Comparison of ENCODE assay signal across 8 mouse cellular contexts in the genomic region with DNA sequence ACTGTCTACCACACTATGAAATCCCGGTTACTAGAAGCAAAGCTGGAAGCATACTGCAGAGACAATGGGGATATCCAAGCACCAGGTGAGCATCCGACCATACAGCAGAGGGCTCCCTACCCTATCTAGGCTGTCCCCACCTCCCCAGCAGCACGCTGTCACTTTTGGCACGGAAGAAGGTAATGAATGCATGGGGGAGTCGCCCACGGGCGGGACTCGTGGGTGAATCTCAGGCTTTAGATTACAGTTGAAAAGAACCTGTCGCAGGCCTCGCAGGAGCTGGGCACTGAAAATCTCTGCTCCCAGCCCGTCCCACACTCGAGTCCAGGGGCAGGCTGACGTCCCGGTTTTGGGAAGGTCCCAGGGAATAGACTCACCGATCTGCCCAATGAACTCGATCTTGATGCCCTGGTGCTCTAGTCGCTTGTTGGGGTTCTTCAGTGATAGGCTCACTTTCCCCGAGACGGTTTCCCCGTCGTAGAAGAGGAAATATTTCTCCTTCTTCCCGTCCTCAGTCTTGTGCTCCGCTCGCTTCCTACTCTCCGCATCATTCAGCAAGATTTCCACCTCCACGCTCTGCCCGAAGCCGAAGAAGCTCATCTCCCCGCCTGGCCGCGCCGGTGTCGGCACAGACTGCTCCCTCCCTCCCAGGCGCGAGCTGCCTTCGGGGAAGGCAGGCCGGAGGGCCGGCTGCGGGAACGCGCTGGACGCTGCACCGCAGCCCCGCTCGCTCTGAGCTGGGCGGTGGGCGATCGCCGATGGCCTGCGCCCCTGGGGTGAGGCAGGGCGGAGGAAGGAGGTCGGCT. TPM values are rescaled to one million over a fixed set of nuclear protein-coding genes. Genes with fewer than 3 reads are reported as not detected.
DNase-seq lines count a peak whose midpoint lies in the region; ATAC-seq and TF ChIP-seq lines count a peak whose summit lies in the region.

No protein-coding gene starts in this region.

- H3K27ac ChIP-seq in MEL (ENCODE audit: control insufficient read depth, low read depth, low read length): peak overlapping the region; percentile 15; the same call in 1 of the 2 replicates
- H3K27ac ChIP-seq in cerebellum, adult 2 months (ENCODE audit: insufficient read depth, low read length): peak overlapping the region; percentile 87
- peak overlapping the region; percentile 96 for H3K27ac ChIP-seq in hindbrain, embryonic 10.5 days
- H3K27ac ChIP-seq in lung, postnatal 0 days (ENCODE audit: low read length): peak overlapping the region; percentile 96

- H3K27me3 ChIP-seq in MEL (ENCODE audit: control insufficient read depth in 1 of 2, insufficient read depth in 2 of 2, low read length in 2 of 2): no peaks in the 10 kb centered on the region
- H3K27me3 ChIP-seq in cerebellum, adult 2 months (ENCODE audit: control insufficient read depth, insufficient read depth, low read length): no peaks in the 10 kb centered on the region
- no peaks in the 10 kb centered on the region for H3K27me3 ChIP-seq in hindbrain, embryonic 10.5 days (ENCODE audit: insufficient read depth, poor library complexity, severe bottlenecking)
- H3K27me3 ChIP-seq in lung, postnatal 0 days (replicated peaks; ENCODE audit: insufficient read depth, low read length): no peaks in the 10 kb centered on the region

- DNase-seq in MEL (ENCODE audit: low read depth, low spot score): peak; percentile 55
- DNase-seq in cerebellum, adult 2 months: peak; percentile 71 to 78
- peak; percentile 19 for DNase-seq in forelimb bud, embryonic 11.5 days (ENCODE audit: low read depth, low spot score)
- no peak for DNase-seq in hindbrain, embryonic 10.5 days (ENCODE audit: low spot score)
- peak; percentile 76 for DNase-seq in layer of hippocampus, adult 9-11 months
- DNase-seq in lung, postnatal 0 days (ENCODE audit: low spot score): peak; percentile 64
- DNase-seq in retina, postnatal 1 day: peak; percentile 57
- peak; percentile 72 for DNase-seq in thymus, postnatal 25 days

- peak overlapping the region; percentile 84 to 88 for H3K4me3 ChIP-seq in MEL (ENCODE audit: control insufficient read depth in 1 of 2, insufficient read depth in 1 of 2, low read depth in 2 of 2, low read length in 2 of 2)
- peak overlapping the region; percentile 83 for H3K4me3 ChIP-seq in cerebellum, adult 2 months (replicated peaks; ENCODE audit: insufficient read depth, low read depth, low read length)
- peak overlapping the region; percentile 98 for H3K4me3 ChIP-seq in hindbrain, embryonic 10.5 days
- peak overlapping the region; percentile 98 for H3K4me3 ChIP-seq in lung, postnatal 0 days (ENCODE audit: low read depth, low read length)

- no peaks in the 10 kb centered on the region for H3K9me3 ChIP-seq in MEL (replicated peaks; ENCODE audit: insufficient read depth, low read length)
- no peaks in the 10 kb centered on the region for H3K9me3 ChIP-seq in hindbrain, embryonic 10.5 days
- no peaks in the 10 kb centered on the region for H3K9me3 ChIP-seq in lung, postnatal 0 days (ENCODE audit: low read length)

- ATAC-seq in lung, postnatal 0 days: peak; percentile 18

- peak overlapping the region; percentile 78 for H3K9ac ChIP-seq in MEL (ENCODE audit: control insufficient read depth, low read depth, low read length, poor library complexity, severe bottlenecking)
- H3K9ac ChIP-seq in lung, postnatal 0 days (replicated peaks; ENCODE audit: low read depth): peak overlapping the region; percentile 84

- WGBS in cerebellum, adult 2 months: under 1% methylated on average over 52 of the region's 52 CpGs
- under 1% methylated on average over 52 of the region's 52 CpGs for WGBS in hindbrain, embryonic 10.5 days
- under 1% methylated on average over 51 of the region's 52 CpGs for WGBS in lung, postnatal 0 days

- peaks cover 11 to 33% of the 10 kb centered on the region in 2 experiments for H3K4me1 ChIP-seq in MEL (ENCODE audit: control insufficient read depth in 1 of 2, insufficient read depth in 2 of 2, low read length in 2 of 2)
- H3K4me1 ChIP-seq in cerebellum, adult 2 months (ENCODE audit: control insufficient read depth, insufficient read depth, low read length): peaks cover 10% of the 10 kb centered on the region; the same call in 1 of the 2 replicates
- H3K4me1 ChIP-seq in hindbrain, embryonic 10.5 days (replicated peaks): peaks cover 43% of the 10 kb centered on the region
- peaks cover 23% of the 10 kb centered on the region; the same call in 1 of the 2 replicates for H3K4me1 ChIP-seq in lung, postnatal 0 days (ENCODE audit: insufficient read depth, low read depth, low read length)

- TF ChIP-seq EP300 in MEL (IDR thresholded peaks at IDR 0.05; ENCODE audit: low read depth in 1 of 2, low read length in 2 of 2): no peak
- no peak for TF ChIP-seq EP300 in lung, postnatal 0 days (IDR thresholded peaks at IDR 0.05)

- no peak for TF ChIP-seq RAD21 in MEL (IDR thresholded peaks at IDR 0.05; ENCODE audit: low read depth, low read length)

- H3K36me3 ChIP-seq in MEL (ENCODE audit: control insufficient read depth in 1 of 2, insufficient read depth in 2 of 2, low read length in 2 of 2): peaks cover 0 to 42% of the 10 kb centered on the region in 2 experiments; a peak in 3 of 4 replicates
- peaks cover 7% of the 10 kb centered on the region; the same call in 1 of the 2 replicates for H3K36me3 ChIP-seq in hindbrain, embryonic 10.5 days
- no peaks in the 10 kb centered on the region for H3K36me3 ChIP-seq in lung, postnatal 0 days (ENCODE audit: insufficient read depth, low read length)

- H3K79me2 ChIP-seq in MEL (ENCODE audit: control insufficient read depth, insufficient read depth, low read length, poor library complexity): peaks cover 54% of the 10 kb centered on the region

- peak in 2 of 3 experiments; percentile 20 to 23; a peak in 4 of 6 replicates for TF ChIP-seq CTCF in MEL (IDR thresholded peaks at IDR 0.05 in 2 of 3, conservative IDR thresholded peaks at IDR 0.05 in 1 of 3; ENCODE audit: control insufficient read depth in 1 of 3, insufficient read depth in 1 of 3, low read depth in 2 of 3, low read length in 3 of 3, poor library complexity in 1 of 3, severe bottlenecking in 1 of 3)
- TF ChIP-seq CTCF in cerebellum, adult 2 months (IDR thresholded peaks at IDR 0.05; ENCODE audit: borderline replicate concordance, insufficient read depth, low read depth, low read length): peak; percentile 36; the same call in 1 of the 2 replicates
- TF ChIP-seq CTCF in lung, postnatal 0 days (IDR thresholded peaks at IDR 0.05): peak; percentile 42

- no peak; a peak in 1 of 4 replicates for TF ChIP-seq POLR2A in MEL (IDR thresholded peaks at IDR 0.05; ENCODE audit: control insufficient read depth in 1 of 2, insufficient read depth in 1 of 2, low read depth in 1 of 2, low read length in 2 of 2, poor library complexity in 1 of 2)
- TF ChIP-seq POLR2A in cerebellum, adult 2 months (IDR thresholded peaks at IDR 0.05; ENCODE audit: borderline replicate concordance, insufficient read depth, low read length): no peak

- H3K4me2 ChIP-seq in lung, postnatal 0 days (replicated peaks; ENCODE audit: low read depth, low read length): peak overlapping the region; percentile 88

TF ChIP-seq in MEL, 35 proteins besides CTCF, POLR2A, EP300 and RAD21:
- TF ChIP-seq ZNF384 (IDR thresholded peaks at IDR 0.05; ENCODE audit: low read depth, low read length) (no peak), MXI1 (IDR thresholded peaks at IDR 0.05; ENCODE audit: low read depth, low read length) (peak; percentile 88), MAZ (IDR thresholded peaks at IDR 0.05; ENCODE audit: low read depth, low read length) (no peak), SIN3A (IDR thresholded peaks at IDR 0.05; ENCODE audit: low read length) (peak; percentile 75), MAX (IDR thresholded peaks at IDR 0.05; ENCODE audit: low read length) (0 out of 2 replicates have a peak, but pooled peaks have one; percentile 11)

RNA-seq across cellular contexts. Expression of a gene that starts 0.6 kb away (rescaled TPM):
- total RNA-seq in MEL (2012; rRNA removed): 36.1 and 37.3 TPM in 2 replicates
- polyA plus RNA-seq in MEL (2012; ENCODE audit: insufficient read depth in 1 of 2, insufficient read length in 2 of 2, low read depth in 1 of 2, low replicate concordance in 2 of 2, missing spikeins in 1 of 2): 10 to 100 TPM in 1 of 2 experiments, not detected in 1; 36.4 TPM
- 87.5 and 95.5 TPM in 2 replicates for polyA plus RNA-seq in cerebellum, adult 2 months (2012; rRNA removed)
- polyA plus RNA-seq in hindbrain, embryonic 10.5 days (2016; fragmentation: Nextera tagmentation; extraction: Ambion mirVana): 39.5 and 44.4 TPM in 2 replicates
- 16.7 TPM in 2 replicates for polyA plus RNA-seq in lung, postnatal 0 days (2015; fragmentation: Nextera tagmentation; extraction: Ambion mirVana)

RNA-seq across cellular contexts. Expression of a gene that starts 0.8 kb away (rescaled TPM):
- 28.7 and 32.4 TPM in 2 replicates for total RNA-seq in MEL (2012; rRNA removed)
- 10 to 100 TPM in 1 of 2 experiments, not detected in 1; 36.5 TPM for polyA plus RNA-seq in MEL (2012; ENCODE audit: insufficient read depth in 1 of 2, insufficient read length in 2 of 2, low read depth in 1 of 2, low replicate concordance in 2 of 2, missing spikeins in 1 of 2)
- 45.7 and 47.6 TPM in 2 replicates for polyA plus RNA-seq in cerebellum, adult 2 months (2012; rRNA removed)
- polyA plus RNA-seq in hindbrain, embryonic 10.5 days (2016; fragmentation: Nextera tagmentation; extraction: Ambion mirVana): 28.8 and 36.5 TPM in 2 replicates
- polyA plus RNA-seq in lung, postnatal 0 days (2015; fragmentation: Nextera tagmentation; extraction: Ambion mirVana): 6.3 and 6.4 TPM in 2 replicates

RNA-seq across cellular contexts. Expression of a gene that starts 29.7 kb away (rescaled TPM):
- total RNA-seq in MEL (2012; rRNA removed): 105 and 115 TPM in 2 replicates
- polyA plus RNA-seq in MEL (2012; ENCODE audit: insufficient read depth in 1 of 2, insufficient read length in 2 of 2, low read depth in 1 of 2, low replicate concordance in 2 of 2, missing spikeins in 1 of 2): 100 to 1,000 TPM in 1 of 2 experiments, not detected in 1; 130 TPM
- 93.5 and 104 TPM in 2 replicates for polyA plus RNA-seq in cerebellum, adult 2 months (2012; rRNA removed)
- 167 and 171 TPM in 2 replicates for polyA plus RNA-seq in hindbrain, embryonic 10.5 days (2016; fragmentation: Nextera tagmentation; extraction: Ambion mirVana)
- polyA plus RNA-seq in lung, postnatal 0 days (2015; fragmentation: Nextera tagmentation; extraction: Ambion mirVana): 52.7 and 55.7 TPM in 2 replicates

RNA-seq across cellular contexts. Expression of a gene that starts 29.9 kb away (rescaled TPM):
- total RNA-seq in MEL (2012; rRNA removed): 16.7 and 17.6 TPM in 2 replicates
- polyA plus RNA-seq in MEL (2012; ENCODE audit: insufficient read depth in 1 of 2, insufficient read length in 2 of 2, low read depth in 1 of 2, low replicate concordance in 2 of 2, missing spikeins in 1 of 2): 10 to 100 TPM in 1 of 2 experiments, not detected in 1; 22.7 TPM
- polyA plus RNA-seq in cerebellum, adult 2 months (2012; rRNA removed): 45.0 and 49.9 TPM in 2 replicates
- 38.6 and 42.3 TPM in 2 replicates for polyA plus RNA-seq in hindbrain, embryonic 10.5 days (2016; fragmentation: Nextera tagmentation; extraction: Ambion mirVana)
- 31.6 and 33.6 TPM in 2 replicates for polyA plus RNA-seq in lung, postnatal 0 days (2015; fragmentation: Nextera tagmentation; extraction: Ambion mirVana)

Comparison
In these comparisons a context has a peak if more than half of its experiments do, and no peak if none do; other contexts are left out.
1. H3K27ac ChIP-seq: peak in every context shown above with its lines; median percentile 96 in hindbrain, embryonic 10.5 days; 96 in lung, postnatal 0 days; 87 in cerebellum, adult 2 months; 15 in MEL.